Mouse (Mus musculus) E14TG2a.4 (cell line): Measurements from ENCODE around the gene Fam171a1.

Experiments
- CTCF ChIP-seq: conservative IDR thresholded peaks from 2 replicates; pipeline ENCODE4 v1.5.1; 2014; ENCODE audit warnings: low read length
- NANOG ChIP-seq: IDR thresholded peaks from 2 replicates; pipeline ENCODE4 v1.6.1; 2014; ENCODE audit warnings: borderline replicate concordance, low read length, mixed read lengths
- POU5F1 ChIP-seq: IDR thresholded peaks from 2 replicates; pipeline ENCODE4 v1.6.1; 2014; ENCODE audit warnings: low read length, borderline replicate concordance

DNA sequence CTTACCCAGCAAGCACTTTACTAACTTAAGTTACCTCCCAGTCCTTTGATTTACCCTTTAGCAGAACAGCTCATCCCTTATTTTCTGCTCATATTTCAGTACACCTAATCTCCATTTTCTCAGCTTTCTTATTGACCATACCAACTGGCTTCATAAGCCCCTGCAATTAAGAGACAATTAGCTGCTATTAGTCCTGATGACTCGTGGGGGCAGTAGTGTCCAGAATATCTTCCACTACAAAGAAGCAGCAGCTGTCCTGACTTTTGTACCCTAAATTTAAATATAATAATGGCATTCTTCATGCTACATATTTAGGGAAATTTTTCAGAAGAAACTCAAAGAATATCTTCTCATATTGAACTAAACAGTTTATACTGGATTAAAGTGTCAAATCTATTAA lies 24.8 kb upstream of the Fam171a1 start:
- TF ChIP-seq CTCF (peak; percentile 11; the same call in 1 of the 2 replicates), POU5F1 (no peak), NANOG (no peak)
